Mouse (Mus musculus) heart, embryonic 11.5 days (tissue): ENCODE measurements at regions not wholly inside any gene's neighbourhood (a gene's known extent, or its start where the extent isn't known, plus 50 kb on each side); places are given as distances from the start of the nearest gene placed in this dataset.

Experiments used
- ATAC-seq: fragments of 200-750 bp; cut with Nextera tagmentation; replicated peaks from 2 replicates; pipeline ENCODE4 v1.8.0; 2017; ENCODE audit warnings: moderate library complexity; ENCODE audit not compliant: insufficient number of reproducible peaks, low FRiP score, low TSS enrichment
- H3K27ac ChIP-seq: fragments of 300-500 bp; sonication (generic); 2 replicates; pipeline ENCODE4 v1.5.1; 2014; ENCODE audit warnings: mild to moderate bottlenecking, low read depth, low read length
- H3K27me3 ChIP-seq: fragments of 300-500 bp; sonication (generic); 2 replicates; pipeline ENCODE4 v1.6.1; 2014; ENCODE audit warnings: mild to moderate bottlenecking, low read length, mixed read lengths; ENCODE audit not compliant: control insufficient read depth, insufficient read depth
- H3K36me3 ChIP-seq: fragments of 300-500 bp; sonication (generic); 2 replicates; pipeline ENCODE4 v1.6.1; 2014; ENCODE audit warnings: mild to moderate bottlenecking, low read length, moderate library complexity, mixed read lengths; ENCODE audit not compliant: control insufficient read depth, insufficient read depth
- H3K4me1 ChIP-seq: fragments of 300-500 bp; sonication (generic); 2 replicates; pipeline ENCODE4 v1.6.1; 2014; ENCODE audit warnings: low read length; ENCODE audit not compliant: control insufficient read depth, insufficient read depth
- H3K4me2 ChIP-seq: fragments of 300-500 bp; sonication (generic); 2 replicates; pipeline ENCODE4 v1.6.1; 2014; ENCODE audit warnings: mild to moderate bottlenecking, moderate library complexity
- H3K4me3 ChIP-seq: fragments of 300-500 bp; sonication (generic); 2 replicates; pipeline ENCODE4 v1.5.1; 2014; ENCODE audit warnings: low read depth, low read length
- H3K9ac ChIP-seq: fragments of 300-500 bp; sonication (generic); 2 replicates; pipeline ENCODE4 v1.6.1; 2014; ENCODE audit warnings: mild to moderate bottlenecking, low read depth, low read length, moderate library complexity
- H3K9me3 ChIP-seq: fragments of 300-500 bp; sonication (generic); replicated peaks from 2 replicates; pipeline ENCODE4 v1.6.1; 2016; ENCODE audit warnings: low read length; ENCODE audit not compliant: control insufficient read depth
- WGBS: fragments of 180-500 bp; shearing (Covaris S2); extraction: QIAGEN DNeasy Blood & Tissue Kit; methylation state at CpG from one replicate; pipeline ENCODE4 v1.1.7; 2014; ENCODE audit not compliant: insufficient replicate concordance; 5-methylcytosine and 5-hydroxymethylcytosine counted together

GRCm38 (mm10) chr16:85966251-85966650 lies 64.6 kb upstream of the Adamts5 start:
- Histone ChIP-seq H3K9ac (no peak overlapping the region), H3K36me3 (no peaks in the 10 kb centered on the region), H3K4me1 (no peaks in the 10 kb centered on the region), H3K4me3 (no peak overlapping the region), H3K4me2 (no peak overlapping the region), H3K9me3 (no peaks in the 10 kb centered on the region), H3K27ac (no peak overlapping the region), H3K27me3 (no peaks in the 10 kb centered on the region)
- ATAC-seq: no peak
- WGBS: 72% methylated on average over 4 of the region's 4 CpGs

DNA sequence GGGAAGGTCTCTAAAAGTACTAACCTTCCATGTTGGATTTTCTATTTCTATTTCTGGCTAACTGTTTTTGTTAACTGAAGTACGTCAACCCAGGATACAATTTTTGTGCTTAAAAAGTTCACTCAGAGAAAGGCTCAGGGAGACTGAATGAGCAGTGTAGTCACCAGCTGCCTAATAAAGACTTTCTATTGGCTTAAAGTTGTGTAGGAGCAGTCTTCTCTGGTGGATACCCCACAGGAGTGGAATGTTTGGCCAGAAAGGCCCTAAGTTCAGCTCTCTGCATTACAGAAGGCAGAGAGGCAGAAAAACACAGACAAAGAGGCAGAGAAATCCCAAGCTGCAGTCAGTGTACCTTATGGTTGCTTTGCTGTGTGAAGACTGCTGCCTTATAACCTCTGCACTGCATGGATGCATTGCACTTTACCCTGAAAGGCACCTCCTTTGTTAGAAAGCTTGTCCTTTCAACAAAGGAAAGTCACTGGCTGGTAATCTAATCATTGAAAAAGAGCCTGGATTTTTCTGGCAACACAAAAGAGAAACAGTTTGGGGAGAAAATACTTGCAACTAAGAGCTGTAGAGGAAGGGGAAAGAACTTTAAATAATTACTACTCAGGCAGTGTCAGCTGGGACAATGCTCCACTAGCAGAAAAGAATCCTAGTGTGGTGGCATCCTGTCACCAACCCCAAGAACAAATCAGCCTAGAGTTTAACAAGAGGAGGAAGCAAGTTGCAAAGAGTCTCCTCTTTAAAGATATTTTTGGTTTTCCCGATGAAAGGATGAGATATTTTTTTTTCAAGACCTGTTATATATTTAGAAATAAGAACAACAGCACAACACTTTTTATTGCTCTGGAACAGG lies 63.0 kb upstream of the Adamts5 start:
- no peak for ATAC-seq
- Histone ChIP-seq H3K4me2 (no peak overlapping the region), H3K9me3 (no peaks in the 10 kb centered on the region), H3K36me3 (no peaks in the 10 kb centered on the region), H3K27me3 (no peaks in the 10 kb centered on the region), H3K4me1 (no peaks in the 10 kb centered on the region), H3K9ac (no peak overlapping the region), H3K27ac (no peak overlapping the region), H3K4me3 (no peak overlapping the region)
- 71% methylated on average over 2 of the region's 2 CpGs for WGBS

DNA sequence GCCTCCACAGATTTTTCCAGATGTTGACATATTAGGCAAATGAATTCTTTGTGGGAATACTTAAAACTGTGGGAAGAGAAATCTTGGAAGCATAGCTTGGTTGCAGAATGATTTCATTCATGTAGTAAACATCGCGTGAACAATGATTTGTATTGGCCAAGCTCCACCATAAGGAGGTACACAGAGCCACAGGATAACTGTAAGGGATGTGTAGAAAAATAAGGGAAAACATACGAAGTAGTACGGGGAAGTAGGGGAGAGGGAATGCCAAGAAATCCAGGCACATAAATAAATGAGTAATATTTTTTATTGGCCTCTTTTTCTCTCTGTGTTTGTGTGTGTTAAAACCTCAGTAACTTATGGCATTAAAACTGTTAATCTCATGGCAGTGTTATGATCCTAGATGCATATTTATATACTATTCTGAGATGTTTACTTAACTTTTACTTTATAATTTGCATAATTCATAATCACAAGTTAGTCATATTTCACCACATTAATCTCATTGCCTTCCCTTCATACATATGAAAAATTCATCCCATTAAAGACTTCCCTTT lies 54.5 kb upstream of the Adamts5 start:
- no peaks in the 10 kb centered on the region for H3K36me3 ChIP-seq
- no peak overlapping the region for H3K4me3 ChIP-seq
- WGBS: 88% methylated on average over 4 of the region's 4 CpGs
- no peaks in the 10 kb centered on the region for H3K27me3 ChIP-seq
- no peak overlapping the region for H3K27ac ChIP-seq
- H3K9me3 ChIP-seq: no peaks in the 10 kb centered on the region
- H3K4me2 ChIP-seq: no peak overlapping the region
- no peak for ATAC-seq
- no peak overlapping the region for H3K9ac ChIP-seq
- no peaks in the 10 kb centered on the region for H3K4me1 ChIP-seq

GRCm38 (mm10) chr16:85951628-85952027 lies 50.0 kb upstream of the Adamts5 start:
- ATAC-seq: no peak
- Histone ChIP-seq H3K4me1 (no peaks in the 10 kb centered on the region), H3K36me3 (no peaks in the 10 kb centered on the region)

More at GRCm38 (mm10) chr16:85951628-85952027, 50.0 kb upstream of the Adamts5 start:
- no peak overlapping the region for H3K9ac ChIP-seq
- no peaks in the 10 kb centered on the region for H3K9me3 ChIP-seq
- no peak overlapping the region for H3K4me3 ChIP-seq
- no peak overlapping the region for H3K27ac ChIP-seq
- WGBS: 82% methylated on average over 4 of the region's 4 CpGs
- no peaks in the 10 kb centered on the region for H3K27me3 ChIP-seq
- no peak overlapping the region for H3K4me2 ChIP-seq
